8 mouse cellular contexts compared by ENCODE assay signal in genomic region chr2:79865275-79865999, GRCm38 (mm10).
DNase-seq lines count a peak whose midpoint lies in the region; ATAC-seq and TF ChIP-seq lines count a peak whose summit lies in the region.

No protein-coding gene starts in this region.

- no peak overlapping the region for H3K9ac ChIP-seq in forebrain, embryonic 12.5 days
- no peak overlapping the region for H3K9ac ChIP-seq in intestine, embryonic 15.5 days

- H3K4me3 ChIP-seq in forebrain, embryonic 12.5 days (replicated peaks) = no peak overlapping the region
- no peak overlapping the region for H3K4me3 ChIP-seq in intestine, embryonic 15.5 days (replicated peaks)
- H3K4me3 ChIP-seq in limb, embryonic 10.5 days = no peak overlapping the region

- no peak overlapping the region for H3K4me2 ChIP-seq in forebrain, embryonic 12.5 days
- no peak overlapping the region for H3K4me2 ChIP-seq in intestine, embryonic 15.5 days (replicated peaks)

- H3K36me3 ChIP-seq in forebrain, embryonic 12.5 days (replicated peaks) = no peaks in the 10 kb centered on the region
- no peaks in the 10 kb centered on the region for H3K36me3 ChIP-seq in intestine, embryonic 15.5 days
- H3K36me3 ChIP-seq in limb, embryonic 10.5 days = no peaks in the 10 kb centered on the region

- DNase-seq in left cerebral cortex, adult 11 months (ENCODE audit: low spot score) = peak; percentile 47
- DNase-seq in left cerebral cortex, postnatal 36 days (ENCODE audit: low spot score in 2 of 2) = no peak
- peak; percentile 83 for DNase-seq in brain, embryonic 14.5 days (ENCODE audit: low read depth)
- peak; percentile 33 for DNase-seq in limb, embryonic 10.5 days (ENCODE audit: low spot score)
- peak; percentile 47 for DNase-seq in naive thymus-derived CD4-positive, alpha-beta T cell, adult 2 months (ENCODE audit: low read depth)
- no peak for DNase-seq in right cerebral cortex, postnatal 4 days

- H3K27ac ChIP-seq in forebrain, embryonic 12.5 days = no peak overlapping the region
- no peak overlapping the region for H3K27ac ChIP-seq in intestine, embryonic 15.5 days
- H3K27ac ChIP-seq in limb, embryonic 10.5 days = no peak overlapping the region

- TF ChIP-seq CTCF in brain, embryonic 14.5 days (IDR thresholded peaks at IDR 0.05; ENCODE audit: borderline replicate concordance, extremely low read depth, insufficient read depth, insufficient read length) = peak; percentile 61

- WGBS in forebrain, embryonic 12.5 days = 47% methylated on average over 9 of the region's 9 CpGs
- 46% methylated on average over 9 of the region's 9 CpGs for WGBS in intestine, embryonic 15.5 days
- WGBS in limb, embryonic 10.5 days = 49% methylated on average over 9 of the region's 9 CpGs

- H3K4me1 ChIP-seq in forebrain, embryonic 12.5 days = no peaks in the 10 kb centered on the region
- no peaks in the 10 kb centered on the region for H3K4me1 ChIP-seq in intestine, embryonic 15.5 days (replicated peaks)
- H3K4me1 ChIP-seq in limb, embryonic 10.5 days = peaks cover 2% of the 10 kb centered on the region; the same call in 1 of the 2 replicates

- H3K27me3 ChIP-seq in forebrain, embryonic 12.5 days = no peaks in the 10 kb centered on the region
- no peaks in the 10 kb centered on the region for H3K27me3 ChIP-seq in intestine, embryonic 15.5 days (replicated peaks)
- no peaks in the 10 kb centered on the region for H3K27me3 ChIP-seq in limb, embryonic 10.5 days (ENCODE audit: low read depth, poor library complexity, severe bottlenecking)

- no peaks in the 10 kb centered on the region for H3K9me3 ChIP-seq in forebrain, embryonic 12.5 days
- H3K9me3 ChIP-seq in intestine, embryonic 15.5 days = no peaks in the 10 kb centered on the region
- H3K9me3 ChIP-seq in limb, embryonic 10.5 days (replicated peaks) = no peaks in the 10 kb centered on the region

- TF ChIP-seq POLR2A in brain, embryonic 14.5 days (IDR thresholded peaks at IDR 0.05; ENCODE audit: borderline replicate concordance, extremely low read depth, insufficient read depth, insufficient read length, poor library complexity, severe bottlenecking) = no peak

- intact Hi-C loops in left cerebral cortex, postnatal 36 days (cut with DNase I) = loop anchor here (1.0 to 10.0 kb wide), 2 partner anchors 259 to 403 kb away; partner anchors contain the start of gene Pde1a

- peak; percentile 92 for ATAC-seq in forebrain, embryonic 12.5 days (ENCODE audit: low FRiP score)
- peak; percentile 62; the same call in 1 of the 2 replicates for ATAC-seq in intestine, embryonic 15.5 days

Comparison
In these comparisons a context has a peak if more than half of its experiments do, and no peak if none do; other contexts are left out.
1. DNase-seq: peak in left cerebral cortex, adult 11 months (single experiment), brain, embryonic 14.5 days (single experiment), limb, embryonic 10.5 days (single experiment) and naive thymus-derived CD4-positive, alpha-beta T cell, adult 2 months (single experiment); none in left cerebral cortex, postnatal 36 days (0 of 2) and right cerebral cortex, postnatal 4 days (single experiment).